Mouse (Mus musculus) lung, embryonic 14.5 days (tissue): Measurements from ENCODE around the gene Akt1s1. TPM values are rescaled to one million over a fixed set of nuclear protein-coding genes. Genes with fewer than 3 reads are reported as not detected.

Experiments used
- ATAC-seq: fragments of 200-750 bp; cut with Nextera tagmentation; 2 replicates; pipeline ENCODE4 v1.8.0; 2017; ENCODE audit warnings: mild to moderate bottlenecking, moderate TSS enrichment, moderate library complexity; ENCODE audit not compliant: insufficient read depth
- DNase-seq: peaks from one replicate; pipeline ENCODE4 v3.0.0-alpha.2; 2015
- H3K27ac ChIP-seq: fragments of 300-500 bp; sonication (generic); 2 replicates; pipeline ENCODE4 v1.5.1; 2014; ENCODE audit warnings: low read depth, mild to moderate bottlenecking, moderate library complexity
- H3K27me3 ChIP-seq: fragments of 300-500 bp; sonication (generic); 2 replicates; pipeline ENCODE4 v1.6.1; 2014; ENCODE audit warnings: low read length, control low read depth; ENCODE audit not compliant: insufficient read depth
- H3K36me3 ChIP-seq: fragments of 300-500 bp; sonication (generic); 2 replicates; pipeline ENCODE4 v1.6.1; 2014; ENCODE audit warnings: control low read depth; ENCODE audit not compliant: insufficient read depth
- H3K4me1 ChIP-seq: fragments of 300-500 bp; sonication (generic); 2 replicates; pipeline ENCODE4 v1.6.1; 2014; ENCODE audit warnings: antibody characterized with exemption, control low read depth; ENCODE audit not compliant: insufficient read depth
- H3K4me2 ChIP-seq: fragments of 300-500 bp; sonication (generic); 2 replicates; pipeline ENCODE4 v1.6.1; 2014; ENCODE audit warnings: mild to moderate bottlenecking
- H3K4me3 ChIP-seq: fragments of 300-500 bp; sonication (generic); 2 replicates; pipeline ENCODE4 v1.5.1; 2014; ENCODE audit warnings: low read depth, low read length
- H3K9ac ChIP-seq: fragments of 300-500 bp; sonication (generic); 2 replicates; pipeline ENCODE4 v1.6.1; 2014
- H3K9me3 ChIP-seq: fragments of 300-500 bp; sonication (generic); 2 replicates; pipeline ENCODE4 v1.6.1; 2016; ENCODE audit warnings: low read depth, low read length, control low read depth
- CTCF ChIP-seq: IDR thresholded peaks from 2 replicates; pipeline ENCODE4 v1.5.1; 2016; ENCODE audit warnings: antibody characterized with exemption, low read depth
- WGBS: fragments of 180-500 bp; shearing (Covaris S2); extraction: QIAGEN DNeasy Blood & Tissue Kit; methylation state at CpG from one replicate; pipeline ENCODE4 v1.1.7; 2014; 5-methylcytosine and 5-hydroxymethylcytosine counted together
- polyA plus RNA-seq: library from polyadenylated mRNA; unstranded; fragments of >200 nt; fragmentation: Nextera tagmentation; extraction: Ambion mirVana; gene quantifications from 2 replicates; pipeline ENCODE4 v1.2.1, GENCODE M21; 2014

The Akt1s1 gene
- polyA plus RNA-seq: 61.9 and 76.9 TPM in 2 replicates

DNA sequence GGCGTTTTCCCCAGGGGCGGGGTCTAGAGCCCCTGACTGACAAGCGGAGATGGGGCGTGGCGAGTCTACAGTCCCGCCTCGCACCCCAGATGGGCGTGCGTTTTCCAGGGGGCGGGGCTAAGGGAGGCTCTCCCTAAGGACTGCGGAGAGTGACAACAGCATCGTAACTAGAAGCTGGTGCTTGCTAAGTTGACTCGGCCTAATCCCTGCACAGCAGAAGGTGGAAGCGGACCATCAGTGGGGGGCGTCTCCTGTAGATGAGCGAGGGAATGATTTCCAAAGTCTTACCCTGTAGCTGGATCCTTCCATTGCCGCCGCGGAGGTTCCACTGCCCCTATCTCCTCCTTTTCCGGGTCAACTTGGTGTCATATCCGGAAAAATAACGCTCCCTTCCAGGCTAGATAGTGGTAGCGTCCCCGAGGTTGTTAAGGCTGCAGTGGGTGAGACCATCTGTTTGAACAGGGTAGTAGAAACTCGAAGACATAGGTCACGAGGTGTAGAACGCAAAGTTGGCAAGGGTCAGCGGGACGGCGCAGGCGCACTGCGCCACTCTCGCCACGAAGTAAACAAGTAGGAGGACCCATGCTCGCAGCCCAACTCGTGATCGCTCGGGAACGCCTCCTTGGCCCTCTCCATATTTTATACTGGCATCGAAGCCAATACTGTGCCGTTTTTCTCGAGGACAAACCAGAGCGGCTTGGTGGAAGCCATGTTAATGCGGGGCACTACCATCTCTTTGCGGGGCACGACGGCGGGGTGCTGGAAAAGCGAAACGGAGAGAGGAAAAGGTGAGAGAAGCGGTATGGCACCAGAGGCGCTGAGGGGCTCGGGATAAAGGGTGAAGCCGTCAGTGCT lies at the start of gene Akt1s1, which contains the start of gene Tbc1d17:
Gene Akt1s1, plus strand, starts transcription at position 431 of the 855 bp plus-strand sequence.
Gene Tbc1d17, minus strand, starts transcription at position 519 of the 855 bp plus-strand sequence.
- under 1% methylated on average over 54 of the region's 54 CpGs for WGBS
- no peaks in the 10 kb centered on the region for H3K27me3 ChIP-seq
- H3K4me2 ChIP-seq: peak within 1 kb of the TSS; percentile 76
- peak within 1 kb of the TSS; percentile 98 for H3K27ac ChIP-seq
- no peak for TF ChIP-seq CTCF
- H3K4me1 ChIP-seq: peaks cover 12% of the 10 kb centered on the region
- H3K4me3 ChIP-seq: peak within 1 kb of the TSS; percentile 83
- peaks cover 53% of the 10 kb centered on the region for H3K36me3 ChIP-seq
- ATAC-seq: peak; percentile 84
- no peaks in the 10 kb centered on the region for H3K9me3 ChIP-seq
- peak within 1 kb of the TSS; percentile 84 for H3K9ac ChIP-seq
- DNase-seq: peak; percentile 99

DNA sequence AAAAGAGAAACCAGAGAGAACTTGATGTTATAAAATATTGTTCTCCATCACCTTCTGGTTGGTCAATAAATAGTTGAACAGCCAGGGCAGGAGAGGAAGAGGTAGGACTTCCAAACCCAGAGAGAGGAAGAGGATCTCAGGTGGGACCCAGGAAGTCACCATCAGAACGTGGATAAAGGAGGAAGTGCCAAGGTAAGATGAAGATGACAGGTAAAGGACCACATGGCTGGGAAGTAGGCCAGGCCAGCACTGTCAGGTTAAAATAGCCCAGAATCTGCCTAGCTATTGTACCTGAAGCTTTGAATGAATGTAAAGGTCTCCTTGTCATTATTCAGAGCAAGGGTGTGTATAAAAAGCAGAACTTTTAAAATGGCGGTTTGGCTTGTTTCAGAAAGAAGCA lies 39.9 kb upstream of the Akt1s1 start:
- ATAC-seq: no peak

GRCm38 (mm10) chr7:44809466-44809865 lies 39.3 kb upstream of the Akt1s1 start:
- no peak overlapping the region for H3K9ac ChIP-seq
- no peaks in the 10 kb centered on the region for H3K27me3 ChIP-seq

More for the DNA sequence above, 39.9 kb upstream of the Akt1s1 start:
- Histone ChIP-seq H3K27me3 (no peaks in the 10 kb centered on the region), H3K9ac (no peak overlapping the region), H3K4me3 (no peak overlapping the region), H3K27ac (no peak overlapping the region), H3K4me2 (no peak overlapping the region), H3K4me1 (no peaks in the 10 kb centered on the region), H3K36me3 (peaks cover 17% of the 10 kb centered on the region), H3K9me3 (no peaks in the 10 kb centered on the region)
- no peak for TF ChIP-seq CTCF
- no peak for DNase-seq
- WGBS: 77% methylated on average over 2 of the region's 2 CpGs

DNA sequence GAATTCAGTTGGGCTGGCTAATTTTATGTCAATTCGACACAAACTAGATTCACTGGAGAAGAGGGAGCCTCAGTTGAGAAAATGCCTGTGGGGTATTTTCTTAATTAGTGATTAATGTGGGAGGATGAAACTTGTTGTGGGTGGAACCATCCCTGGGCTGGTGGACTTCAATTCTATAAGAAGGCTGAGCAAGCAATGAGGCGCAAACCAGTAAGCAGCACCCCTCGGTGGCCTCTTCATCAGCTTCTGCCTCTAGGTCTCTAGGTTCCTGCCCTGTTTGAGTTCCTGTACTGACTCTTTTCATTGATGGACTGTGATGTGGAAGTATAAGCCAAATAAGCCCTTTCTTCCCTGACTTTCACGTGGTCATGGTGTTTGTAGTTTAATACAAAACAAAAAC lies 38.4 kb upstream of the Akt1s1 start:
- Histone ChIP-seq H3K4me2 (no peak overlapping the region), H3K9ac (no peak overlapping the region), H3K4me1 (0 out of 2 replicates have a peak, but pooled peaks cover 3% of the 10 kb centered on the region), H3K27me3 (no peaks in the 10 kb centered on the region), H3K27ac (no peak overlapping the region), H3K9me3 (no peaks in the 10 kb centered on the region), H3K36me3 (peaks cover 25% of the 10 kb centered on the region), H3K4me3 (no peak overlapping the region)
- DNase-seq (no peak), ATAC-seq (no peak)
- no peak for TF ChIP-seq CTCF
- 74% methylated on average over 4 of the region's 4 CpGs for WGBS

More at GRCm38 (mm10) chr7:44809466-44809865, 39.3 kb upstream of the Akt1s1 start:
- no peak overlapping the region for H3K4me2 ChIP-seq
- H3K4me3 ChIP-seq: no peak overlapping the region
- no peaks in the 10 kb centered on the region for H3K4me1 ChIP-seq
- no peak overlapping the region for H3K27ac ChIP-seq
- DNase-seq: no peak
- peaks cover 22% of the 10 kb centered on the region for H3K36me3 ChIP-seq
- H3K9me3 ChIP-seq: no peaks in the 10 kb centered on the region
- no peak for TF ChIP-seq CTCF
- no peak for ATAC-seq
- WGBS: 83% methylated on average over 3 of the region's 3 CpGs

DNA sequence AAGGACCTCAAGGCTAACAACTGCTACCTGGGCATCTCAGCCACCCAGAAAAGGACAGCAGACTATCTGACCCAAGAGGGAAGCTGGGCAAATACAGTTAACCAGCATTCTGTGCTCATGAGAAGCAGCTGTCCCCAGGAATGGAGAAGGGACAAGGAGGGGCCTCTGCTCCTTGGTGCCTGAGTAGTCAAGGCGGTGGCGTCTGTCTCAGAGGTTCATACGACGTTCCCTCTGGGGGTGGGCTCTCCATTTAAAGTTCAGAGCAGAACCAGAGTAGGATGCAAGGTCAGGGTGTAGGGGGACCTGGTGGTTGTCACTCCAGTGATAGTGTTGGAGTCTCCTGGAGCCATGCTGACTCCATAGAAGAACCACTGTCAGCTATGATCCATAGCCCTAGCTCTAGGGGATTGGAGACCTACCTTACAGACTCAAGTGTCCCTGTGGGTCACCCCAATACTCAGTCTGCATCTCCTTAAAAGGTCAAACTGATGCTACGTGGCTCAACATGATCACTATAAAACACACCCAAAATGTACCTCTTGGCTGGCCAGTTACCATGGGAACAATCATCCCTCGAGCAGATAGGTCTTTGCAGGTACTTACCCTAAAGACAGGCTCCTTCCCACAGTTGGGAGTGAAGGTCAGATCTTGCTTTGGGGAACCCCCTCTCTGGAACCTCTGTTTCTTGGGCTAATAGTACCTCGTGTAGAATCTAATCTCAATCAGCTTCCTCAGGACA lies 37.8 kb upstream of the Akt1s1 start:
- Histone ChIP-seq H3K4me2 (no peak overlapping the region), H3K27ac (no peak overlapping the region), H3K4me3 (no peak overlapping the region), H3K27me3 (no peaks in the 10 kb centered on the region), H3K4me1 (0 out of 2 replicates have a peak, but pooled peaks cover 3% of the 10 kb centered on the region), H3K9ac (no peak overlapping the region), H3K9me3 (no peaks in the 10 kb centered on the region), H3K36me3 (peaks cover 25% of the 10 kb centered on the region)
- WGBS: 88% methylated on average over 7 of the region's 7 CpGs
- ATAC-seq (no peak), DNase-seq (no peak)
- no peak for TF ChIP-seq CTCF

GRCm38 (mm10) chr7:44812651-44813325 lies 36.0 kb upstream of the Akt1s1 start:
- 91% methylated on average over 20 of the region's 20 CpGs for WGBS
- H3K27ac ChIP-seq: no peak overlapping the region
- DNase-seq (no peak), ATAC-seq (no peak)
- no peak overlapping the region for H3K4me3 ChIP-seq
- peaks cover 8% of the 10 kb centered on the region; the same call in 1 of the 2 replicates for H3K4me1 ChIP-seq
- no peak for TF ChIP-seq CTCF
- H3K36me3 ChIP-seq: peaks cover 25% of the 10 kb centered on the region
- no peaks in the 10 kb centered on the region for H3K9me3 ChIP-seq
- H3K4me2 ChIP-seq: no peak overlapping the region
- H3K9ac ChIP-seq: no peak overlapping the region
- no peaks in the 10 kb centered on the region for H3K27me3 ChIP-seq
